Mouse (Mus musculus) naive thymus-derived CD4-positive, alpha-beta T cell, adult 5 months (primary cell): ENCODE results near the gene Rchy1. TPM values are rescaled to one million over a fixed set of nuclear protein-coding genes. Genes with fewer than 3 reads are reported as not detected.

Experiments
- polyA plus RNA-seq: library from polyadenylated mRNA; unstranded; fragments of 100-300 nt; shearing (Covaris generic); gene quantifications from one replicate; pipeline ENCODE4 v1.2.1, GENCODE M21; 2017

Gene Rchy1
- polyA plus RNA-seq: 121 TPM

GRCm38 (mm10) chr5:91962639-91963440 lies at the start of gene Rchy1:
Gene Rchy1, minus strand, starts transcription at chr5:91963068.

DNA sequence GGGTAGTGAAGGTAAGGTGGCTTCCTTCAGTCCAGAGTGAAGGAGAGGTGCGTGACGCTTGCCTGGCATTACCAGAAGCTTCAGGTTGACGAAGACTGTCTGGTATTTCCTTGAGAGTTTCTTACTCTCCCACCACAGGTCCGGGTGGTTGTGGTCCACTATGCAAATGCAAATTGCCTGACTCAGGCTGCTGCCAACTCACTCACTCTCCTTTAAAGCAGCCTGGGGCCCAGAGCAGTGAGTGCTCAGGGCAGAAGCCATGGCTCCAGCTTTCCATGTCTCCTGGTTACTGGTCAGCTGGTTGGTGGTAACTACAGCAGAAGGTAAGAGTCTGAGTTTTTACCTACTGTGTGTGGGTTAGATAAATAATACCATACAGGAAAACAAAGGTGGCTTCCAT lies 24.4 kb upstream of the Rchy1 start, which contains the start of gene Odaph:
Odaph (plus strand) TSS at position 240 of the 400 bp plus-strand sequence.

Other genes with a start within 250 kb of the Rchy1 start
- gene Odaph, start 24.4 kb upstream of the Rchy1 start, polyA plus RNA-seq: not detected
- gene Cdkl2, start 80.8 kb upstream of the Rchy1 start, polyA plus RNA-seq: 1.2 TPM
- gene G3bp2, start 120.7 kb upstream of the Rchy1 start, polyA plus RNA-seq: 211 TPM
- 71.9 TPM for gene Uso1, start 174.9 kb upstream of the Rchy1 start, polyA plus RNA-seq